ENCODE assay signal across 9 mouse cellular contexts in genomic region chr2:79086857-79087578, GRCm38 (mm10).
DNase-seq lines count a peak whose midpoint lies in the region; ATAC-seq and TF ChIP-seq lines count a peak whose summit lies in the region.
"Had no signal": no experiment of that assay in that cellular context is flagged by ENCODE, and none has a peak within 500 bp of the region (broad histone marks: within the 10 kb centered on the region; RNA-seq: fewer than 3 reads in every experiment).

No protein-coding gene starts in this region.

- H3K79me2 ChIP-seq in heart, adult 2 months (replicated peaks; ENCODE audit: control insufficient read depth, insufficient read depth, low read length), result no peaks in the 10 kb centered on the region

- H3K9me3 ChIP-seq in heart, embryonic 14.5 days (ENCODE audit: control insufficient read depth, low read length), result no peaks in the 10 kb centered on the region
- H3K9me3 ChIP-seq: midbrain, embryonic 12.5 days had no signal

- H3K4me3 ChIP-seq in heart, adult 2 months, result peak overlapping the region; percentile 41
- H3K4me3 ChIP-seq in heart, embryonic 14.5 days (ENCODE audit: control insufficient read depth in 1 of 2, insufficient read depth in 1 of 2, low read depth in 1 of 2, low read length in 2 of 2), result peak overlapping the region; percentile 3 to 27; a peak in 3 of 4 replicates
- H3K4me3 ChIP-seq: midbrain, embryonic 12.5 days had no signal

- intact Hi-C loops in heart, adult 2 months (cut with DNase I), result loop anchor here (5.0 kb wide), 1 partner anchor 175 kb away; no protein-coding TSS in a partner anchor

- H3K27me3 ChIP-seq in heart, adult 2 months (ENCODE audit: control insufficient read depth, insufficient read depth, low read length), result no peaks in the 10 kb centered on the region
- no peaks in the 10 kb centered on the region for H3K27me3 ChIP-seq in heart, embryonic 14.5 days (ENCODE audit: control insufficient read depth, insufficient read depth, low read length)
- H3K27me3 ChIP-seq: midbrain, embryonic 12.5 days had no signal

- peaks cover 1% of the 10 kb centered on the region for H3K4me1 ChIP-seq in heart, adult 2 months (ENCODE audit: control insufficient read depth, insufficient read depth, low read length)
- no peaks in the 10 kb centered on the region; a peak in 2 of 4 replicates for H3K4me1 ChIP-seq in heart, embryonic 14.5 days (ENCODE audit: control insufficient read depth in 2 of 2, insufficient read depth in 2 of 2, low read length in 2 of 2)
- H3K4me1 ChIP-seq: midbrain, embryonic 12.5 days had no signal

- H3K36me3 ChIP-seq in heart, adult 2 months (ENCODE audit: control insufficient read depth, insufficient read depth, low read length), result no peaks in the 10 kb centered on the region
- no peaks in the 10 kb centered on the region for H3K36me3 ChIP-seq in heart, embryonic 14.5 days (ENCODE audit: control insufficient read depth, insufficient read depth, low read length)
- H3K36me3 ChIP-seq: midbrain, embryonic 12.5 days had no signal

- peak overlapping the region; percentile 57 for H3K9ac ChIP-seq in heart, adult 2 months (ENCODE audit: low read depth, low read length)
- peak overlapping the region; percentile 49; the same call in 1 of the 2 replicates for H3K9ac ChIP-seq in heart, embryonic 14.5 days (ENCODE audit: low read length)
- H3K9ac ChIP-seq: midbrain, embryonic 12.5 days had no signal

- 43% methylated on average over 9 of the region's 9 CpGs for WGBS in heart, adult 2 months
- WGBS in heart, embryonic 14.5 days, result 38% methylated on average over 9 of the region's 9 CpGs

- TF ChIP-seq CTCF in heart, adult 2 months (IDR thresholded peaks at IDR 0.05), result 0 out of 2 replicates have a peak, but pooled peaks have one; percentile 6

- peak overlapping the region; percentile 61 for H3K4me2 ChIP-seq in heart, embryonic 14.5 days (ENCODE audit: low read length)
- H3K4me2 ChIP-seq: midbrain, embryonic 12.5 days had no signal

- H3K27ac ChIP-seq in heart, adult 2 months, result peak overlapping the region; percentile 6; the same call in 1 of the 2 replicates
- no peak overlapping the region for H3K27ac ChIP-seq in heart, embryonic 14.5 days (replicated peaks in 1 of 2; ENCODE audit: control insufficient read depth in 1 of 2, insufficient read depth in 1 of 2, low read depth in 2 of 2, low read length in 2 of 2)
- H3K27ac ChIP-seq: midbrain, embryonic 12.5 days had no signal

- peak; percentile 64 for ATAC-seq in CD4-positive, CD25-positive, alpha-beta regulatory T cell, adult 4 months
- no peak for ATAC-seq in heart, embryonic 14.5 days (ENCODE audit: insufficient number of reproducible peaks, insufficient read depth, low FRiP score, low read depth)
- peak; percentile 87 for ATAC-seq in megakaryocyte, adult 5-6 weeks (ENCODE audit: poor library complexity, severe bottlenecking)

- peak; percentile 9 to 19 for DNase-seq in heart, adult 2 months
- no peak for DNase-seq in heart, adult 11 months
- no peak for DNase-seq in ovary, postnatal 10 days (ENCODE audit: low spot score)
- no peak for DNase-seq in urinary bladder, postnatal 36 days (ENCODE audit: low spot score in 2 of 2)
- no peak for DNase-seq in gastrocnemius, postnatal 25 days

- TF ChIP-seq POLR2A in heart, adult 2 months (IDR thresholded peaks at IDR 0.05; ENCODE audit: insufficient read depth, low read depth, low read length), result no peak

- no peak for TF ChIP-seq EP300 in heart, adult 2 months (IDR thresholded peaks at IDR 0.05; ENCODE audit: insufficient read depth, low read depth, low read length)

Comparison
In these comparisons a context has a peak if more than half of its experiments do, and no peak if none do; other contexts are left out.
1. DNase-seq: peak in heart, adult 2 months (2 of 2); none in heart, adult 11 months (single experiment), ovary, postnatal 10 days (single experiment), urinary bladder, postnatal 36 days (0 of 2) and gastrocnemius, postnatal 25 days (single experiment).